Mouse (Mus musculus) erythroblast, adult 5-6 weeks (primary cell): Measurements from ENCODE around the gene Egfl8. TPM values are rescaled to one million over a fixed set of nuclear protein-coding genes. Genes with fewer than 3 reads are reported as not detected.
A peak's percentile ranks its signal among the peaks of the same experiment; 100 is the strongest.

Experiments used
- ATAC-seq: replicated peaks from 2 replicates; pipeline ENCODE4 v1.8.0; 2016; ENCODE audit warnings: moderate number of reproducible peaks, mild to moderate bottlenecking, moderate TSS enrichment, inconsistent platforms; ENCODE audit not compliant: poor library complexity, low FRiP score, severe bottlenecking
- total RNA-seq, 2 experiments: library from RNA; stranded (forward) in 1 of 2; stranded (reverse) in 1 of 2; fragments of 150-400 nt in 1 of 2; fragments of 200-764, 138-1000 nt in 1 of 2; gene quantifications; 2 replicates each; pipeline versions ENCODE4 v1.2.3 to v1.2.4; 2015 to 2017; ENCODE audit warnings: low replicate concordance in 2 of 2

The Egfl8 gene
- total RNA-seq, 2 experiments from 2014 or later, result 0.34 TPM; not detected in 1

GRCm38 (mm10) chr17:34649106-34649864 is 33.5 kb upstream of the Egfl8 start:
- no peak for ATAC-seq

GRCm38 (mm10) chr17:34648141-34648890 is 32.5 kb upstream of the Egfl8 start:
- ATAC-seq, result no peak

GRCm38 (mm10) chr17:34646906-34647787 is 31.4 kb upstream of the Egfl8 start, which contains the start of gene Atf6b:
TSS of gene Atf6b (plus strand) at chr17:34647146.
- peak; percentile 93 for ATAC-seq

- ATAC-seq, result no peak
These were observed 30.2 kb upstream of the Egfl8 start for GRCm38 (mm10) chr17:34645831-34646511.

GRCm38 (mm10) chr17:34645256-34645829 is 29.6 kb upstream of the Egfl8 start:
- ATAC-seq, result no peak

GRCm38 (mm10) chr17:34644608-34645007 is 28.8 kb upstream of the Egfl8 start, which contains the start of gene Fkbpl:
TSS of gene Fkbpl (plus strand) at chr17:34644764.
- peak; percentile 74 for ATAC-seq

GRCm38 (mm10) chr17:34643944-34644343 is 28.2 kb upstream of the Egfl8 start:
- ATAC-seq, result no peak

GRCm38 (mm10) chr17:34643379-34643778 is 27.6 kb upstream of the Egfl8 start:
- ATAC-seq, result no peak

- no peak for ATAC-seq
These were observed 26.2 kb upstream of the Egfl8 start for GRCm38 (mm10) chr17:34641945-34642344.

- no peak for ATAC-seq
These were observed 25.2 kb upstream of the Egfl8 start for GRCm38 (mm10) chr17:34640778-34641601.

- ATAC-seq, result no peak
These were observed 23.9 kb upstream of the Egfl8 start for GRCm38 (mm10) chr17:34639461-34640255.

- no peak for ATAC-seq
These were observed 21.7 kb upstream of the Egfl8 start for GRCm38 (mm10) chr17:34637459-34637858.

GRCm38 (mm10) chr17:34635671-34636070 is 19.9 kb upstream of the Egfl8 start:
- ATAC-seq, result no peak

- peak; percentile 51 for ATAC-seq
These were observed 16.5 kb upstream of the Egfl8 start for GRCm38 (mm10) chr17:34632261-34632691.

GRCm38 (mm10) chr17:34631647-34632046 is 15.9 kb upstream of the Egfl8 start:
- no peak for ATAC-seq

GRCm38 (mm10) chr17:34630761-34631301 is 15.1 kb upstream of the Egfl8 start:
- no peak for ATAC-seq
